Mouse (Mus musculus) spleen, adult 2 months (tissue): ENCODE results near the gene Orai1.

Experiments
- CTCF ChIP-seq: fragments of 200-500 bp; IDR thresholded peaks from 2 replicates; pipeline ENCODE4 v1.5.1; 2011; ENCODE audit warnings: mild to moderate bottlenecking, inconsistent platforms; ENCODE audit not compliant: insufficient read depth, insufficient read length, insufficient replicate concordance; ENCODE audit errors: extremely low read depth
- POLR2A ChIP-seq: fragments of 200-500 bp; IDR thresholded peaks from 2 replicates; pipeline ENCODE4 v1.6.1; 2011; ENCODE audit warnings: low read depth, low read length, inconsistent platforms

- TF ChIP-seq CTCF, result no peak
- no peak for TF ChIP-seq POLR2A
Measured at GRCm38 (mm10) chr5:123017504-123017903, 2.6 kb downstream of the Orai1 start.
